Mouse (Mus musculus): ENCODE results near the gene Cyld.

- TF ChIP-seq CTCF (IDR thresholded peaks at IDR 0.05; ENCODE audit: low read depth): no peak
- TF ChIP-seq EP300 (optimal IDR thresholded peaks at IDR 0.05): no peak
Measured at GRCm38 (mm10) chr8:88691961-88692360, 4.9 kb upstream of the Cyld start.
